Mouse (Mus musculus) kidney, embryonic 14.5 days (tissue): ENCODE measurements around the gene Ube2l3. TPM values are rescaled to one million over a fixed set of nuclear protein-coding genes. Genes with fewer than 3 reads are reported as not detected.

Experiments
- ATAC-seq: fragments of 200-750 bp; cut with Nextera tagmentation; 2 replicates; pipeline ENCODE4 v1.8.0; 2017; ENCODE audit warnings: moderate number of reproducible peaks, mild to moderate bottlenecking, moderate TSS enrichment, moderate library complexity; ENCODE audit not compliant: low FRiP score, low TSS enrichment
- H3K27ac ChIP-seq: fragments of 300-500 bp; sonication (generic); 2 replicates; pipeline ENCODE4 v1.5.1; 2014; ENCODE audit warnings: low read depth, mild to moderate bottlenecking, low read length, moderate library complexity, mixed read lengths
- H3K27me3 ChIP-seq: fragments of 300-500 bp; sonication (generic); 2 replicates; pipeline ENCODE4 v1.6.1; 2014; ENCODE audit warnings: mild to moderate bottlenecking, low read length; ENCODE audit not compliant: control insufficient read depth, insufficient read depth
- H3K36me3 ChIP-seq: fragments of 300-500 bp; sonication (generic); 2 replicates; pipeline ENCODE4 v1.6.1; 2014; ENCODE audit warnings: low read length, mixed read lengths; ENCODE audit not compliant: control insufficient read depth, insufficient read depth
- H3K4me1 ChIP-seq: fragments of 300-500 bp; sonication (generic); 2 replicates; pipeline ENCODE4 v1.6.1; 2014; ENCODE audit warnings: low read length, mixed read lengths; ENCODE audit not compliant: control insufficient read depth, insufficient read depth
- H3K4me2 ChIP-seq: fragments of 300-500 bp; sonication (generic); replicated peaks from 2 replicates; pipeline ENCODE4 v1.6.1; 2014; ENCODE audit warnings: low read depth, mild to moderate bottlenecking, low read length
- H3K4me3 ChIP-seq: fragments of 300-500 bp; sonication (generic); 2 replicates; pipeline ENCODE4 v1.5.1; 2014; ENCODE audit warnings: mild to moderate bottlenecking, low read length
- H3K9ac ChIP-seq: fragments of 300-500 bp; sonication (generic); 2 replicates; pipeline ENCODE4 v1.6.1; 2014; ENCODE audit warnings: low read depth, mild to moderate bottlenecking, low read length, moderate library complexity
- H3K9me3 ChIP-seq: fragments of 300-500 bp; sonication (generic); 2 replicates; pipeline ENCODE4 v1.6.1; 2016; ENCODE audit warnings: low read length; ENCODE audit not compliant: control insufficient read depth
- WGBS: fragments of 180-500 bp; shearing (Covaris S2); extraction: QIAGEN DNeasy Blood & Tissue Kit; methylation state at CpG from one replicate; pipeline ENCODE4 v1.1.7; 2014; 5-methylcytosine and 5-hydroxymethylcytosine counted together
- polyA plus RNA-seq: library from polyadenylated mRNA; unstranded; fragments of >200 nt; fragmentation: Nextera tagmentation; extraction: Ambion mirVana; gene quantifications from 2 replicates; pipeline ENCODE4 v1.2.1, GENCODE M21; 2014

Gene Ube2l3
- polyA plus RNA-seq, 1 experiment from 2014 or later, result 376 TPM

- ATAC-seq, result no peak
- no peaks in the 10 kb centered on the region for H3K27me3 ChIP-seq
- peaks cover 8% of the 10 kb centered on the region for H3K4me1 ChIP-seq
- H3K36me3 ChIP-seq, result 0 out of 2 replicates have a peak, but pooled peaks cover 2% of the 10 kb centered on the region
- no peak overlapping the region for H3K27ac ChIP-seq
- H3K9me3 ChIP-seq, result no peaks in the 10 kb centered on the region
- peak overlapping the region; percentile 98 for H3K9ac ChIP-seq
- WGBS, result 5% methylated on average over 24 of the region's 24 CpGs
- H3K4me2 ChIP-seq, result peak overlapping the region; percentile 63
- H3K4me3 ChIP-seq, result peak overlapping the region; percentile 87
These were observed 2.1 kb downstream of the Ube2l3 start for GRCm38 (mm10) chr16:17200121-17200952.

GRCm38 (mm10) chr16:17193823-17194222 is 8.6 kb downstream of the Ube2l3 start:
- H3K9me3 ChIP-seq, result no peaks in the 10 kb centered on the region
- 0 out of 2 replicates have a peak, but pooled peaks cover 2% of the 10 kb centered on the region for H3K36me3 ChIP-seq
- WGBS, result 95% methylated on average over 4 of the region's 4 CpGs
- H3K9ac ChIP-seq, result no peak overlapping the region
- H3K4me3 ChIP-seq, result no peak overlapping the region
- no peak overlapping the region for H3K27ac ChIP-seq
- ATAC-seq, result no peak
- no peaks in the 10 kb centered on the region for H3K27me3 ChIP-seq
- no peak overlapping the region for H3K4me2 ChIP-seq
- H3K4me1 ChIP-seq, result no peaks in the 10 kb centered on the region

GRCm38 (mm10) chr16:17185475-17185874 is 17.0 kb downstream of the Ube2l3 start:
- no peak overlapping the region for H3K4me3 ChIP-seq
- H3K27ac ChIP-seq, result no peak overlapping the region
- ATAC-seq, result no peak
- H3K9ac ChIP-seq, result no peak overlapping the region
- no peaks in the 10 kb centered on the region for H3K9me3 ChIP-seq
- no peaks in the 10 kb centered on the region for H3K4me1 ChIP-seq
- no peaks in the 10 kb centered on the region for H3K27me3 ChIP-seq
- peaks cover 11% of the 10 kb centered on the region for H3K36me3 ChIP-seq
- H3K4me2 ChIP-seq, result no peak overlapping the region

- ATAC-seq, result no peak
- WGBS, result 84% methylated on average over 3 of the region's 3 CpGs
These were observed 19.4 kb downstream of the Ube2l3 start for GRCm38 (mm10) chr16:17183003-17183402.

GRCm38 (mm10) chr16:17182136-17182535 is 20.3 kb downstream of the Ube2l3 start:
- no peak overlapping the region for H3K4me3 ChIP-seq
- H3K27ac ChIP-seq, result no peak overlapping the region
- no peaks in the 10 kb centered on the region for H3K27me3 ChIP-seq
- H3K4me1 ChIP-seq, result no peaks in the 10 kb centered on the region
- no peak overlapping the region for H3K4me2 ChIP-seq
- no peaks in the 10 kb centered on the region for H3K9me3 ChIP-seq
- H3K9ac ChIP-seq, result no peak overlapping the region
- peaks cover 11% of the 10 kb centered on the region for H3K36me3 ChIP-seq
- WGBS, result 75% methylated on average over 2 of the region's 2 CpGs
- no peak for ATAC-seq

More at GRCm38 (mm10) chr16:17183003-17183402, 19.4 kb downstream of the Ube2l3 start:
- H3K4me1 ChIP-seq, result no peaks in the 10 kb centered on the region
- peaks cover 11% of the 10 kb centered on the region for H3K36me3 ChIP-seq
- no peak overlapping the region for H3K4me2 ChIP-seq
- H3K27ac ChIP-seq, result no peak overlapping the region
- no peak overlapping the region for H3K9ac ChIP-seq
- H3K27me3 ChIP-seq, result no peaks in the 10 kb centered on the region
- H3K9me3 ChIP-seq, result no peaks in the 10 kb centered on the region
- H3K4me3 ChIP-seq, result no peak overlapping the region

GRCm38 (mm10) chr16:17181382-17181781 is 21.1 kb downstream of the Ube2l3 start:
- no peak overlapping the region for H3K27ac ChIP-seq
- no peaks in the 10 kb centered on the region for H3K27me3 ChIP-seq
- peaks cover 7% of the 10 kb centered on the region for H3K36me3 ChIP-seq
- H3K4me3 ChIP-seq, result no peak overlapping the region
- no peak overlapping the region for H3K4me2 ChIP-seq
- H3K9me3 ChIP-seq, result no peaks in the 10 kb centered on the region
- no peaks in the 10 kb centered on the region for H3K4me1 ChIP-seq
- 82% methylated on average over 4 of the region's 4 CpGs for WGBS
- H3K9ac ChIP-seq, result no peak overlapping the region
- no peak for ATAC-seq

- Histone ChIP-seq H3K27ac (no peak overlapping the region), H3K27me3 (no peaks in the 10 kb centered on the region), H3K36me3 (peaks cover 16% of the 10 kb centered on the region; the same call in 1 of the 2 replicates), H3K4me2 (no peak overlapping the region), H3K4me3 (no peak overlapping the region), H3K9me3 (no peaks in the 10 kb centered on the region), H3K9ac (no peak overlapping the region), H3K4me1 (no peaks in the 10 kb centered on the region)
- no peak for ATAC-seq
- 92% methylated on average over 3 of the region's 3 CpGs for WGBS
These were observed 22.7 kb downstream of the Ube2l3 start for GRCm38 (mm10) chr16:17179706-17180105.

- Histone ChIP-seq H3K36me3 (peaks cover 28% of the 10 kb centered on the region), H3K4me3 (no peak overlapping the region)
These were observed 24.8 kb downstream of the Ube2l3 start for GRCm38 (mm10) chr16:17177623-17178170.

GRCm38 (mm10) chr16:17175765-17176164 is 26.7 kb downstream of the Ube2l3 start:
- H3K9me3 ChIP-seq, result no peaks in the 10 kb centered on the region

More at GRCm38 (mm10) chr16:17177623-17178170, 24.8 kb downstream of the Ube2l3 start:
- Histone ChIP-seq H3K9ac (no peak overlapping the region), H3K27ac (no peak overlapping the region), H3K9me3 (no peaks in the 10 kb centered on the region), H3K4me2 (no peak overlapping the region), H3K27me3 (no peaks in the 10 kb centered on the region), H3K4me1 (no peaks in the 10 kb centered on the region)
- WGBS, result 96% methylated on average over 1 of the region's 1 CpGs
- ATAC-seq, result no peak

More at GRCm38 (mm10) chr16:17175765-17176164, 26.7 kb downstream of the Ube2l3 start:
- no peak overlapping the region for H3K9ac ChIP-seq
- H3K27me3 ChIP-seq, result no peaks in the 10 kb centered on the region
- no peak for ATAC-seq
- no peaks in the 10 kb centered on the region for H3K4me1 ChIP-seq
- H3K27ac ChIP-seq, result no peak overlapping the region
- H3K4me3 ChIP-seq, result no peak overlapping the region
- H3K4me2 ChIP-seq, result no peak overlapping the region
- WGBS, result 82% methylated on average over 2 of the region's 2 CpGs
- peaks cover 40% of the 10 kb centered on the region for H3K36me3 ChIP-seq
